Mouse (Mus musculus): ENCODE measurements around the gene Pitpnm3.

The Pitpnm3 gene

GRCm38 (mm10) chr11:72134536-72135382, 819 bp downstream of the Pitpnm3 start:
- DNase-seq = no peak

- DNase-seq = peak; percentile 43
Measured at GRCm38 (mm10) chr11:72133075-72133474, 2.5 kb downstream of the Pitpnm3 start.

GRCm38 (mm10) chr11:72132266-72132665, 3.3 kb downstream of the Pitpnm3 start:
- peak; percentile 45 for DNase-seq

GRCm38 (mm10) chr11:72131697-72132096, 3.9 kb downstream of the Pitpnm3 start:
- DNase-seq = no peak

GRCm38 (mm10) chr11:72130905-72131304, 4.7 kb downstream of the Pitpnm3 start:
- DNase-seq = no peak

GRCm38 (mm10) chr11:72130472-72130871, 5.1 kb downstream of the Pitpnm3 start:
- peak; percentile 55 for DNase-seq

DNA sequence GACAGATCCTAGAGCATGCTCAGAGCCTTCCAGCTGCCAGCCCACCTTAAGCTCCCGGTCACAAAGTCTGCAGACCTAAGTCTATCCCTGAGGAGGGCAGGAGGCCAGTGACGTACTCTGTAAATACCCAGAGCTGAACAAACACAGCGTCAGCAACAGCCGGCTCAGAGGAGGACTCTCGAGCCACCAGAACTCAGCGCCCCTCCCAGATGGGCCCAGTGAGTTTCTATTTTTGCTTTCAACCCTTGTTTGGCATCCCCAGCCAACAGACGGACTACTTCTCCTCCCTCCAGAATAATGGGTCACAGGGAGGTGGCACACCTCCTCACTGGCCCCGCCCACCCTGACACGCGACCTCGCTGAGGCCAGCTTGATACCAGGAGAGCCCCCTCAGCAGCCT, 5.6 kb downstream of the Pitpnm3 start:
- peak; percentile 55 for DNase-seq

GRCm38 (mm10) chr11:72129032-72129894, 6.3 kb downstream of the Pitpnm3 start:
- DNase-seq = no peak

DNA sequence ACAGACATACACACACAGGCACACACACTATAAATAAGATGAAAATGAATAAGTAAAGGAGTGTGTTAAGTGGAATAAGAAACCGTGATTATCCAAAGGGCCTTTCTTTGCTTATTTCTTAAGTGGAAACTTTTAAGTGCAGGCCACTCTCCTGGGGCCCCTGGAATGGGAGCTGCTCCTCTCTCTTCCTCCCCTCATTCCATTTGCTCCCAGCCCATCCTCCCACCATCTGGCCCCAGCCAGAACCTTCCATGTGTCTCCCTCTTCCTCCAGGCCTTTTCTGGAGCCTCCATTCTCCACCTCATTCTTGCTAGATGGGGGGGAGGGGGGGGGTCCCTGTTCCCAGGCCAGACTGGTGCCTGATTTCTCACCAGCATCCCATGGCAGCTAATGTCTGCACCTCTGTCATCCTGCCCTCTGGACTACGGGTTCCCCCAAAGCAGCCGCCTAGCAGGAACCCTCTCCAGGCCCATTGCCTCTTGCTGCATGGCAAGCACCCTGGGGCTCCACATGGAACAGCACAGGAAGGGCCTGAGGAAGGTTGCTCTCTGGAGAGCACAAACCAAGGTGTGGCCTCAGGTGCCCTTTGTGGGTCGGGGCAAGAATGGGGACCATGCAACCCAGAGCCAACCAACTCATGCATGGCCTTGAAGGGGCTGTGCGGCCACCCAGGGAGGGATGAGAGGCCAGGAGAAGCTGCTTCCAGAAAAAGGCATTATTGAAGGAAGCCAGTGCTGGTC, 8.0 kb downstream of the Pitpnm3 start:
- DNase-seq = no peak

- no peak for DNase-seq
Measured at GRCm38 (mm10) chr11:72125781-72126180, 9.8 kb downstream of the Pitpnm3 start.

- DNase-seq = no peak
Measured at GRCm38 (mm10) chr11:72123531-72123930, 12.0 kb downstream of the Pitpnm3 start.

DNA sequence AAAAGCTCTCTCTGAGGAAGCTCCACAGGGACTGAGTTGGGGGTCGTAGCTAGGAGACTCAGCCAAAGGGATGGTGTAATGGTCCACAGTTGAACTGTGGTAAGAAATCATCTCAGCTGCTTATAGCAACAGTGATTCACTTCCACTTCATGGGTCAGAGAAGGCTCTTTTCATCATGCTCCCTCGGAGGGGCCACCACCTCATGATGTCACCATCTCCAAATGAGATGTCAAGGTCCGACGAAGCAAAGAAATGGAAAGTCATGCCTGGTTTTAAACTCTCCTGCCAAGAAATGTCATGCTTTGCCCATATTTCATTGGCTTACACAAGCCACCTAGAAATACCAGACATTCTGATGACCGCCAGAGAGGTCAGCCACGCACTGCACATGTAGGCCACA, 15.2 kb downstream of the Pitpnm3 start:
- no peak for DNase-seq

- DNase-seq = no peak
Measured at GRCm38 (mm10) chr11:72118630-72119029, 16.9 kb downstream of the Pitpnm3 start.

DNA sequence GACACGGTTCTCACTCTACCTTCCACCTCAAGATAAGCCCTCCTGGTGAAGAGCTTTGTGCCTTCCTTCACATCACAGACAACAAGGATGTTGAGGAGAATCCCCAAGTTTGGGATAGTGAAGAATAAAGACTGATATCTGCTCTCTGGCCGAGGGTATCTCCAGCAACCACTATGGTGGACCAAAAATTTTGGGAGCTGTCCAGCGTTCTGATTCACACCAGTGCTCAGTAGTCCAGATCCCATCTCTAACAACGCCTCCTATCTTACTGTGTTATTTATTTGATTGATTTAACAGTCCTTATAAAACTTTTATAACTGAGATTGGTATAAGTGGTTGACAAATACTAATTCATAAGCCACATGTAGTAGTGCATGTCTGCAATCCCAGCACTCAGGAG, 22.3 kb downstream of the Pitpnm3 start:
- DNase-seq = no peak

DNA sequence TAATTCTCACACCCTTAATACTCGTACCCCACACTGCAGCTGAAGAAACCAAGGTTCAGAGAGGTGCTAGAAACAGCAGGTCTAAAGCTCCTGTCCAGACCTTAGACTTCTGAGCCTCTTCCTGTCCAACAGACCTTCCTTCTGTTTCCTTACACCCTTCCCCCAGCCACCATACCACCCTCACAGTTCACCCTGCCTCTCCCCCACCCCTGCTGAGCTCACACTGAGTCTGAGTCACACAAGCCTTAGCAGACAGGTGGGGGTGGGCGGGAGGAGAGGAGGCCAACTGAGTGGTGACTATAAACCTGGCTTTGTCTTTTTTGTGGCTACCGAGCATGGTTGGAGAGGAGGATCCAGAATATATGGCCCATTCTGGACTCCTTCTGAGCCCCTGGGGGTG, 24.9 kb downstream of the Pitpnm3 start:
- DNase-seq = peak; percentile 78

- DNase-seq = no peak
Measured at GRCm38 (mm10) chr11:72104223-72104622, 31.4 kb downstream of the Pitpnm3 start.

- no peak for DNase-seq
Measured at GRCm38 (mm10) chr11:72103530-72103929, 32.0 kb downstream of the Pitpnm3 start.

DNA sequence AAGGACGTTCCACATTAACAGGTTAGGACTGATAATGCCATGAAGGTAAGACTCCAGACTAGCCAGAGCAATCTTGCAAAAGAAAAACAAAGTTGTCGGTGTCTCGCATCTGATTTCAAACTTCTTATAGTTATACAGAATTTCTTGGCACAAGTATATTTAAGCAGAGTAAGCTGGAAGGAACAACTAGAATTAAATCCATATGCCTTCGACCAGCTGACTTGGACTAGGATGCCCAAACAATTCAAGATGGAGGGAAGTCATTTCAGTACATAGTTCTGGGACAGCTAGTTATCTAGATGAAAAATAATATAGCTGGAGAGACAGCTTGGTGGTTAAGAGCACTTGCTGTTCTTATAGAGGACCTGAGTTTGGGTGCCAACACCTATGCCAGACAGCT, 34.6 kb downstream of the Pitpnm3 start:
- DNase-seq = no peak

DNA sequence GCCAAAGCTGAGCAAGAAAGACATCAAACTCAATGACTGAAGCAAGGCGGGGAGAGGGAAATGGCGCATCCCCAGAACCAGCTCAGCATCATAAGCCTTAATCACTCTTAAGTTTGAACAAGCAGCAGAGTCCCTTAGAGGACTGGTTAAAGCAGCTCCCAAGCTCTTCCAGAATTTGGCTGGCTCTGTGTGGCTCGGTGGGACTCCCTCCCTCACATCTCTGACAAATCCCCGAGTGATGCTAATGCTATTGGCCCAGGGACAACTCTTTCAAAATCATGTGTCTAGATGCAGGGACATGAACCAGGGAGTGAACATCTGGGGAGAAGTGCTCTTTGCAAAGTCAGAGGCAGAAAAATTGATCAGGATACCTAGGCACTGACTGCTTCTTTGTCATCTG, 36.4 kb downstream of the Pitpnm3 start:
- no peak for DNase-seq

GRCm38 (mm10) chr11:72098027-72098426, 37.6 kb downstream of the Pitpnm3 start:
- no peak for DNase-seq

GRCm38 (mm10) chr11:72095994-72096393, 39.6 kb downstream of the Pitpnm3 start:
- no peak for DNase-seq

DNA sequence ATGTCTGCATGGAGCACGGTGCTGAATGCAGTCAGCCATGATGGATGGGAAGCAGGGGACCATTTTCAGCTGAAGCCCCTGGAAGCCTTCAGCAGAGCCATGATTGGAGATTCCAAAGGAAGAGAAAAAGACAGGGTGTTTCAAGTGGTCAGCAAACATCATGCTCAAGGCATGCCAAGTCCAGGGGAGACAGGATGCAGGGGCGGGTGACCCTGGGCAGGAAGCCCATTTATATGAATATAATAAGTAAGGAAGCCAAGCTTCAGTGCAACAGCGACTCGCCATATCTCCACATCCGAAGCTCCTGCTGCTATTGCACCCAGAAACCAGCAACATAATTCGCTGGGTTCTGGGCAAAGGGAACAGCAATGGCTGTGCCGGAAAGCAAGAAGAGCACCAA, 41.1 kb downstream of the Pitpnm3 start:
- no peak for DNase-seq

GRCm38 (mm10) chr11:72092390-72092789, 43.2 kb downstream of the Pitpnm3 start:
- DNase-seq = no peak
